Mouse (Mus musculus): ENCODE measurements around the gene Cabp5. TPM values are rescaled to one million over a fixed set of nuclear protein-coding genes. Genes with fewer than 3 reads are reported as not detected.
"Not testable (repeated sequence)": the region's sequence is repeated elsewhere in the genome, so short reads cannot be mapped to it uniquely, and the experiment has no call there.

Cabp5 gene
- polyA plus RNA-seq (2016; fragmentation: Nextera tagmentation; extraction: Ambion mirVana), result 0.17 TPM in 1 of 2 replicates, not detected in the other

GRCm38 (mm10) chr7:13397832-13398231, at the start of gene Cabp5:
TSS of gene Cabp5 (plus strand) at chr7:13398132.
- Histone ChIP-seq H3K4me2 (no peak within 1 kb of the TSS), H3K4me3 (no peak within 1 kb of the TSS), H3K9ac (no peak within 1 kb of the TSS), H3K27me3 (replicated peaks) (no peaks in the 10 kb centered on the region), H3K36me3 (no peaks in the 10 kb centered on the region), H3K4me1 (replicated peaks) (no peaks in the 10 kb centered on the region), H3K27ac (ENCODE audit: poor library complexity, severe bottlenecking) (no peak within 1 kb of the TSS), H3K9me3 (replicated peaks) (peaks cover 3% of the 10 kb centered on the region)
- ATAC-seq (ENCODE audit: insufficient number of reproducible peaks, low FRiP score), result no peak
- 73% methylated on average over 1 of the region's 1 CpGs for WGBS

- H3K36me3 ChIP-seq, result peaks cover 46% of the 10 kb centered on the region
- H3K27ac ChIP-seq (ENCODE audit: poor library complexity, severe bottlenecking), result no peak overlapping the region
- H3K4me2 ChIP-seq, result no peak overlapping the region
- no peak overlapping the region for H3K4me3 ChIP-seq
- H3K27me3 ChIP-seq (replicated peaks), result no peaks in the 10 kb centered on the region
- no peak for ATAC-seq (ENCODE audit: insufficient number of reproducible peaks, low FRiP score)
- peaks cover 3% of the 10 kb centered on the region for H3K9me3 ChIP-seq (replicated peaks)
- no peaks in the 10 kb centered on the region for H3K4me1 ChIP-seq (replicated peaks)
- no peak overlapping the region for H3K9ac ChIP-seq
Measured at GRCm38 (mm10) chr7:13355943-13356342, 42.0 kb upstream of the Cabp5 start.

GRCm38 (mm10) chr7:13380588-13380987, 17.3 kb upstream of the Cabp5 start:
- 73% methylated on average over 2 of the region's 2 CpGs for WGBS

GRCm38 (mm10) chr7:13450541-13450940, 52.6 kb downstream of the Cabp5 start, which contains the start of gene Bsph1:
TSS of gene Bsph1 (plus strand) at chr7:13450841.
- not testable (repeated sequence) for H3K27me3 ChIP-seq (replicated peaks); H3K9ac ChIP-seq; H3K4me1 ChIP-seq (replicated peaks); H3K27ac ChIP-seq (ENCODE audit: poor library complexity, severe bottlenecking); H3K4me2 ChIP-seq; H3K4me3 ChIP-seq; ATAC-seq (ENCODE audit: insufficient number of reproducible peaks, low FRiP score); H3K36me3 ChIP-seq
- H3K9me3 ChIP-seq (replicated peaks), result peaks cover 15% of the 10 kb centered on the region
- WGBS, result 43% methylated on average over 1 of the region's 1 CpGs

More at GRCm38 (mm10) chr7:13380588-13380987, 17.3 kb upstream of the Cabp5 start:
- no peaks in the 10 kb centered on the region for H3K27me3 ChIP-seq (replicated peaks)
- no peak for ATAC-seq (ENCODE audit: insufficient number of reproducible peaks, low FRiP score)
- no peak overlapping the region for H3K4me2 ChIP-seq
- H3K27ac ChIP-seq (ENCODE audit: poor library complexity, severe bottlenecking), result no peak overlapping the region
- no peaks in the 10 kb centered on the region for H3K9me3 ChIP-seq (replicated peaks)
- H3K9ac ChIP-seq, result no peak overlapping the region
- H3K36me3 ChIP-seq, result no peaks in the 10 kb centered on the region
- H3K4me1 ChIP-seq (replicated peaks), result no peaks in the 10 kb centered on the region
- no peak overlapping the region for H3K4me3 ChIP-seq

Other genes starting within 250 kb of the Cabp5 start
- gene Vmn1r88, start 238.6 kb upstream of the Cabp5 start, polyA plus RNA-seq (2016; fragmentation: Nextera tagmentation; extraction: Ambion mirVana), result not detected in 2 replicates
- gene Vmn1r89, start 185.1 kb upstream of the Cabp5 start, polyA plus RNA-seq (2016; fragmentation: Nextera tagmentation; extraction: Ambion mirVana), result not detected in 2 replicates
- 67.8 and 72.2 TPM in 2 replicates for gene Lig1, start 120.8 kb upstream of the Cabp5 start, polyA plus RNA-seq (2016; fragmentation: Nextera tagmentation; extraction: Ambion mirVana)
- 8.3 and 8.5 TPM in 2 replicates for gene Zswim9, start 119.4 kb upstream of the Cabp5 start, polyA plus RNA-seq (2016; fragmentation: Nextera tagmentation; extraction: Ambion mirVana)
- gene Pla2g4c, start 73.5 kb upstream of the Cabp5 start, polyA plus RNA-seq (2016; fragmentation: Nextera tagmentation; extraction: Ambion mirVana), result 0.58 and 0.72 TPM in 2 replicates
- gene Bsph1, start 52.7 kb downstream of the Cabp5 start, polyA plus RNA-seq (2016; fragmentation: Nextera tagmentation; extraction: Ambion mirVana), result not detected in 2 replicates
- gene Bsph2, start 172.9 kb downstream of the Cabp5 start, polyA plus RNA-seq (2016; fragmentation: Nextera tagmentation; extraction: Ambion mirVana), result not detected in 2 replicates
- gene Sult2a5, start 225.8 kb downstream of the Cabp5 start, polyA plus RNA-seq (2016; fragmentation: Nextera tagmentation; extraction: Ambion mirVana), result not detected in 2 replicates